Mouse (Mus musculus) mouse trophoblast stem cell (cell line): ENCODE measurements around the gene Mbl1.

ENCODE experiments used
- in situ Hi-C, 2 experiments: fragments of 300-500 bp; cut with MseI, MboI; formaldehyde crosslinking; loops; 2 replicates in 1 of 2; 3 replicates in 1 of 2; pipeline ENCODE4 v1.15.1; 2025

Mbl1 gene

GRCm38 (mm10) chr14:41189496-41189895 is 38.2 kb downstream of the Mbl1 start:
- in situ Hi-C loops, result no loop called here

GRCm38 (mm10) chr14:41198037-41198730 is 46.9 kb downstream of the Mbl1 start:
- in situ Hi-C loops, result no loop called here
